Mouse (Mus musculus) MEL (cell line): Measurements from ENCODE around the gene Tiam1. TPM values are rescaled to one million over a fixed set of nuclear protein-coding genes. Genes with fewer than 3 reads are reported as not detected.

ENCODE experiments used
- DNase-seq: peaks from one replicate; pipeline ENCODE4 v3.0.0; 2011; ENCODE audit warnings: low read depth, low spot score
- H3K27ac ChIP-seq: 2 replicates; pipeline ENCODE4 v1.5.1; 2012; ENCODE audit warnings: low read depth, mild to moderate bottlenecking, control low read depth, low read length, moderate library complexity; ENCODE audit not compliant: control insufficient read depth
- H3K27me3 ChIP-seq, 2 experiments: fragments of 150-350 bp in 1 of 2; sonication (generic) in 1 of 2; 2 replicates each; pipeline ENCODE4 v1.6.1; 2012; ENCODE audit warnings: low read length in 2 of 2, mild to moderate bottlenecking in 2 of 2, improper control_type of control experiment in 1 of 2, moderate library complexity in 1 of 2; ENCODE audit not compliant: insufficient read depth in 2 of 2, control insufficient read depth in 1 of 2
- H3K36me3 ChIP-seq, 2 experiments: 2 replicates each; pipeline ENCODE4 v1.6.1; 2012 to 2014; ENCODE audit warnings: low read length in 2 of 2, improper control_type of control experiment in 1 of 2, inconsistent platforms in 1 of 2, mild to moderate bottlenecking in 1 of 2; ENCODE audit not compliant: insufficient read depth in 2 of 2, control insufficient read depth in 1 of 2
- H3K4me1 ChIP-seq, 2 experiments: fragments of 150-350 bp in 1 of 2; sonication (generic) in 1 of 2; 2 replicates each; pipeline ENCODE4 v1.6.1; 2012; ENCODE audit warnings: low read length in 2 of 2, improper control_type of control experiment in 1 of 2, mild to moderate bottlenecking in 1 of 2; ENCODE audit not compliant: insufficient read depth in 2 of 2, control insufficient read depth in 1 of 2
- H3K4me3 ChIP-seq, 2 experiments: fragments of 150-350 bp in 1 of 2; sonication (generic) in 1 of 2; 2 replicates each; pipeline ENCODE4 v1.5.1; 2012; ENCODE audit warnings: low read depth in 2 of 2, low read length in 2 of 2, mild to moderate bottlenecking in 2 of 2, moderate library complexity in 2 of 2, control low read depth in 1 of 2, improper control_type of control experiment in 1 of 2; ENCODE audit not compliant: control insufficient read depth in 1 of 2, insufficient read depth in 1 of 2
- H3K79me2 ChIP-seq: 2 replicates; pipeline ENCODE4 v1.6.1; 2012; ENCODE audit warnings: mild to moderate bottlenecking, low read length, moderate library complexity; ENCODE audit not compliant: control insufficient read depth, poor library complexity, insufficient read depth
- H3K9ac ChIP-seq: 2 replicates; pipeline ENCODE4 v1.6.1; 2012; ENCODE audit warnings: low read depth, mild to moderate bottlenecking, control low read depth, low read length, moderate library complexity; ENCODE audit not compliant: control insufficient read depth, poor library complexity, severe bottlenecking
- H3K9me3 ChIP-seq: fragments of 150-350 bp; sonication (generic); replicated peaks from 2 replicates; pipeline ENCODE4 v1.6.1; 2012; ENCODE audit warnings: mild to moderate bottlenecking, low read length, improper control_type of control experiment, moderate library complexity; ENCODE audit not compliant: insufficient read depth
- CHD1 ChIP-seq: IDR thresholded peaks from 2 replicates; pipeline ENCODE4 v1.6.1; 2012; ENCODE audit warnings: low read depth, mild to moderate bottlenecking, inconsistent platforms, low read length, improper control_type of control experiment
- E2F4 ChIP-seq: IDR thresholded peaks from 2 replicates; pipeline ENCODE4 v1.6.1; 2011; ENCODE audit warnings: low read depth, low read length, improper control_type of control experiment, borderline replicate concordance
- ELF1 ChIP-seq: IDR thresholded peaks from 2 replicates; pipeline ENCODE4 v1.6.1; 2014; ENCODE audit warnings: low read depth, mild to moderate bottlenecking, inconsistent platforms, low read length, improper control_type of control experiment, moderate library complexity
- ETS1 ChIP-seq: IDR thresholded peaks from 2 replicates; pipeline ENCODE4 v1.6.1; 2012; ENCODE audit warnings: low read depth, mild to moderate bottlenecking, inconsistent platforms, low read length, improper control_type of control experiment, moderate library complexity
- GATA1 ChIP-seq: IDR thresholded peaks from 2 replicates; pipeline ENCODE4 v1.6.1; 2011; ENCODE audit warnings: low read depth, low read length, improper control_type of control experiment
- HCFC1 ChIP-seq: IDR thresholded peaks from 2 replicates; pipeline ENCODE4 v1.6.1; 2012; ENCODE audit warnings: low read depth, mild to moderate bottlenecking, inconsistent platforms, low read length, improper control_type of control experiment, moderate library complexity
- JUND ChIP-seq: IDR thresholded peaks from 2 replicates; pipeline ENCODE4 v1.6.1; 2011; ENCODE audit warnings: low read depth, mild to moderate bottlenecking, improper control_type of control experiment, low read length
- KAT2A ChIP-seq: conservative IDR thresholded peaks from 2 replicates; pipeline ENCODE4 v1.6.1; 2012; ENCODE audit warnings: low read depth, low read length, improper control_type of control experiment, inconsistent platforms
- MAFK ChIP-seq: IDR thresholded peaks from 2 replicates; pipeline ENCODE4 v1.6.1; 2011; ENCODE audit warnings: low read depth, mild to moderate bottlenecking, low read length, improper control_type of control experiment, borderline replicate concordance
- MAX ChIP-seq: IDR thresholded peaks from 2 replicates; pipeline ENCODE4 v1.6.1; 2011; ENCODE audit warnings: low read length, improper control_type of control experiment
- MAZ ChIP-seq: IDR thresholded peaks from 2 replicates; pipeline ENCODE4 v1.6.1; 2012; ENCODE audit warnings: low read depth, mild to moderate bottlenecking, inconsistent platforms, low read length, improper control_type of control experiment
- MEF2A ChIP-seq: IDR thresholded peaks from 2 replicates; pipeline ENCODE4 v1.6.1; 2014; ENCODE audit warnings: low read depth, mild to moderate bottlenecking, inconsistent platforms, low read length, improper control_type of control experiment; ENCODE audit not compliant: poor library complexity, insufficient replicate concordance, severe bottlenecking; ENCODE audit errors: extremely low read depth
- MYC ChIP-seq: IDR thresholded peaks from 2 replicates; pipeline ENCODE4 v1.6.1; 2011; ENCODE audit warnings: low read depth, mild to moderate bottlenecking, low read length, improper control_type of control experiment, moderate library complexity
- NRF1 ChIP-seq: IDR thresholded peaks from 2 replicates; pipeline ENCODE4 v1.6.1; 2014; ENCODE audit warnings: low read depth, mild to moderate bottlenecking, inconsistent platforms, low read length, improper control_type of control experiment, moderate library complexity; ENCODE audit not compliant: poor library complexity, insufficient read depth, severe bottlenecking
- POLR2A ChIP-seq, 2 experiments: IDR thresholded peaks; 2 replicates each; pipeline ENCODE4 v1.6.1; 2011 to 2012; ENCODE audit warnings: low read length in 2 of 2, mild to moderate bottlenecking in 2 of 2, control low read depth in 1 of 2, improper control_type of control experiment in 1 of 2, low read depth in 1 of 2, moderate library complexity in 1 of 2; ENCODE audit not compliant: control insufficient read depth in 1 of 2, insufficient read depth in 1 of 2, poor library complexity in 1 of 2
- POLR2AphosphoS2 ChIP-seq: IDR thresholded peaks from 2 replicates; pipeline ENCODE4 v1.6.1; 2011; ENCODE audit warnings: low read length, improper control_type of control experiment
- POLR2AphosphoS5 ChIP-seq: IDR thresholded peaks from 2 replicates; pipeline ENCODE4 v1.6.1; 2012; ENCODE audit warnings: low read depth, borderline replicate concordance, mild to moderate bottlenecking, inconsistent platforms, low read length, moderate library complexity, mixed read lengths
- RCOR1 ChIP-seq: IDR thresholded peaks from 2 replicates; pipeline ENCODE4 v1.6.1; 2012; ENCODE audit warnings: low read depth, mild to moderate bottlenecking, inconsistent platforms, low read length, improper control_type of control experiment
- TCF12 ChIP-seq: IDR thresholded peaks from 2 replicates; pipeline ENCODE4 v1.6.1; 2014; ENCODE audit warnings: low read depth, mild to moderate bottlenecking, inconsistent platforms, low read length, improper control_type of control experiment, moderate library complexity
- UBTF ChIP-seq: IDR thresholded peaks from 2 replicates; pipeline ENCODE4 v1.6.1; 2012; ENCODE audit warnings: low read depth, mild to moderate bottlenecking, inconsistent platforms, low read length, improper control_type of control experiment, moderate library complexity, borderline replicate concordance; ENCODE audit not compliant: insufficient read depth
- USF1 ChIP-seq: IDR thresholded peaks from 2 replicates; pipeline ENCODE4 v1.6.1; 2014; ENCODE audit warnings: low read depth, mild to moderate bottlenecking, inconsistent platforms, low read length, improper control_type of control experiment, moderate library complexity
- USF2 ChIP-seq, 2 experiments: IDR thresholded peaks; 2 replicates each; pipeline ENCODE4 v1.6.1; 2011 to 2012; ENCODE audit warnings: improper control_type of control experiment in 2 of 2, low read length in 2 of 2, borderline replicate concordance in 1 of 2, inconsistent platforms in 1 of 2, low read depth in 1 of 2, mild to moderate bottlenecking in 1 of 2; ENCODE audit not compliant: insufficient read depth in 1 of 2
- ZC3H11A ChIP-seq: IDR thresholded peaks from 2 replicates; pipeline ENCODE4 v1.6.1; 2012; ENCODE audit warnings: low read depth, mild to moderate bottlenecking, inconsistent platforms, low read length, improper control_type of control experiment
- ZKSCAN1 ChIP-seq: IDR thresholded peaks from 2 replicates; pipeline ENCODE4 v1.6.1; 2012; ENCODE audit warnings: low read depth, mild to moderate bottlenecking, inconsistent platforms, low read length, improper control_type of control experiment, moderate library complexity
- polyA plus RNA-seq, 2 experiments: library from polyadenylated mRNA; stranded (reverse) in 1 of 2; unstranded in 1 of 2; fragments of >175 nt in 1 of 2; fragments of >200 nt in 1 of 2; gene quantifications; 2 replicates each; pipeline versions ENCODE4 v1.2.1 to v1.2.4; 2012; ENCODE audit warnings: low replicate concordance in 2 of 2, low read depth in 1 of 2; ENCODE audit not compliant: insufficient read length in 2 of 2, insufficient read depth in 1 of 2, missing spikeins in 1 of 2
- total RNA-seq: library from RNA; depleted of rRNA; stranded (reverse); fragments of 300-350 nt; gene quantifications from 2 replicates; pipeline ENCODE4 v1.2.3, GENCODE M21; 2012

Tiam1 gene
- total and polyA plus RNA-seq, 3 experiments = 15.0 to 23.9 (median 19.9) TPM

GRCm38 (mm10) chr16:89763812-89764211 is 379.8 kb downstream of the Tiam1 start:
- Histone ChIP-seq H3K4me3 (no peak overlapping the region), H3K36me3 (0 out of 4 replicates have a peak, but pooled peaks cover 0 to 2% of the 10 kb centered on the region in 2 experiments), H3K79me2 (no peaks in the 10 kb centered on the region), H3K9me3 (no peaks in the 10 kb centered on the region), H3K27me3 (no peaks in the 10 kb centered on the region), H3K27ac (no peak overlapping the region), H3K9ac (no peak overlapping the region), H3K4me1 (no peaks in the 10 kb centered on the region)
- peak; percentile 49 for DNase-seq
- TF ChIP-seq ETS1 (no peak), MAFK (no peak), HCFC1 (no peak), E2F4 (no peak), USF2 (IDR thresholded peaks at IDR 0.05; ENCODE audit: borderline replicate concordance in 1 of 2, insufficient read depth in 1 of 2, low read depth in 1 of 2, low read length in 2 of 2) (no peak), POLR2AphosphoS2 (no peak), MEF2A (no peak), POLR2AphosphoS5 (no peak), POLR2A (IDR thresholded peaks at IDR 0.05; ENCODE audit: control insufficient read depth in 1 of 2, insufficient read depth in 1 of 2, low read depth in 1 of 2, low read length in 2 of 2, poor library complexity in 1 of 2) (no peak), ZC3H11A (no peak), UBTF (no peak), RCOR1 (no peak), TCF12 (no peak), JUND (no peak), MYC (no peak), ELF1 (no peak), MAX (no peak), NRF1 (no peak), KAT2A (no peak)

GRCm38 (mm10) chr16:89762523-89762922 is 381.0 kb downstream of the Tiam1 start:
- Histone ChIP-seq H3K36me3 (0 out of 4 replicates have a peak, but pooled peaks cover 0 to 2% of the 10 kb centered on the region in 2 experiments), H3K27me3 (no peaks in the 10 kb centered on the region), H3K4me3 (no peak overlapping the region), H3K9me3 (no peaks in the 10 kb centered on the region), H3K9ac (no peak overlapping the region), H3K27ac (no peak overlapping the region), H3K4me1 (no peaks in the 10 kb centered on the region), H3K79me2 (no peaks in the 10 kb centered on the region)
- TF ChIP-seq MAZ (no peak), HCFC1 (no peak), USF1 (no peak), GATA1 (no peak), ZKSCAN1 (no peak), CHD1 (no peak)
- DNase-seq = no peak
